Mouse (Mus musculus) heart, postnatal 0 days (tissue): ENCODE measurements at regions not wholly inside any gene's neighbourhood (a gene's known extent, or its start where the extent isn't known, plus 50 kb on each side); places are given as distances from the start of the nearest gene placed in this dataset.

Experiments used
- CTCF ChIP-seq: IDR thresholded peaks from 2 replicates; pipeline ENCODE4 v1.5.1; 2016; ENCODE audit warnings: antibody characterized with exemption, control low read depth, low read depth
- EP300 ChIP-seq: IDR thresholded peaks from 2 replicates; pipeline ENCODE4 v1.6.1; 2016; ENCODE audit warnings: antibody characterized with exemption, low read depth

DNA sequence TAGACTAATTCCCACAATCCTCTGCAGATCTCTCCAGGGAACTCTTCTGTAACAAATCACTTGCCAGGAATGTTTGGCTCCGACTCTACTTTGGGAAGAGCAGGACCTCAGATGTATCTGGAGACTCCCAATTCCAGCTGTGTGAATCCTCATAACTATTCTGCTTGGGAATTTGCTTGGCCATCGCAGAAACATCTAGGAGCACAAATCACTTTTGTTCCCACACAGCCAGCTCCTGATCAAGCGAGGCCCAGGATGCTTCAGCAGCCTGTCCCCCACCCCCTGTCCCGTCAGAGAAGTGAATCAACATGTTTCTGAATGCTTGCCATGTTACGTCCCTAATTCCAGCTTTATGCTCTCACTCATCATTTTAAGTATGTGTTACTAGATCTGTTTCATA is 216.1 kb upstream of the Btbd3 start:
- no peak for TF ChIP-seq CTCF
- no peak for TF ChIP-seq EP300
